Mouse (Mus musculus) cerebellum, postnatal 14 days (tissue): Measurements from ENCODE around the gene Mettl8.

ENCODE experiments used
- DNase-seq, 2 experiments: peaks; one replicate each; pipeline ENCODE4 v3.0.0; 2021; ENCODE audit warnings: mixed read lengths in 2 of 2

The Mettl8 gene

GRCm38 (mm10) chr2:70978271-70978670 is 77.1 kb downstream of the Mettl8 start:
- DNase-seq, result peak in 1 of 2 experiments; percentile 23

- DNase-seq, result no peak
These were observed 80.6 kb downstream of the Mettl8 start for GRCm38 (mm10) chr2:70974769-70975168.

GRCm38 (mm10) chr2:70972795-70973518 is 82.4 kb downstream of the Mettl8 start:
- no peak for DNase-seq

GRCm38 (mm10) chr2:70970158-70970741 is 85.1 kb downstream of the Mettl8 start:
- no peak for DNase-seq

- no peak for DNase-seq
These were observed 87.1 kb downstream of the Mettl8 start for GRCm38 (mm10) chr2:70968305-70968704.

GRCm38 (mm10) chr2:70967216-70967615 is 88.2 kb downstream of the Mettl8 start:
- no peak for DNase-seq

- DNase-seq, result no peak
These were observed 90.6 kb downstream of the Mettl8 start for GRCm38 (mm10) chr2:70964809-70965208.

- no peak for DNase-seq
These were observed 92.5 kb downstream of the Mettl8 start for GRCm38 (mm10) chr2:70962921-70963320.

GRCm38 (mm10) chr2:70961086-70961941 is 94.1 kb downstream of the Mettl8 start:
- no peak for DNase-seq

GRCm38 (mm10) chr2:70960090-70960489 is 95.3 kb downstream of the Mettl8 start:
- DNase-seq, result no peak

GRCm38 (mm10) chr2:70959337-70959736 is 96.0 kb downstream of the Mettl8 start:
- no peak for DNase-seq

- DNase-seq, result no peak
These were observed 96.8 kb downstream of the Mettl8 start for GRCm38 (mm10) chr2:70958536-70958935.

- no peak for DNase-seq
These were observed 101.8 kb downstream of the Mettl8 start for GRCm38 (mm10) chr2:70953616-70954015.

GRCm38 (mm10) chr2:70951944-70952343 is 103.4 kb downstream of the Mettl8 start:
- no peak for DNase-seq

- no peak for DNase-seq
These were observed 110.7 kb downstream of the Mettl8 start for GRCm38 (mm10) chr2:70944511-70945305.

- DNase-seq, result no peak
These were observed 114.6 kb downstream of the Mettl8 start for GRCm38 (mm10) chr2:70940826-70941225.

GRCm38 (mm10) chr2:70938844-70939494 is 116.4 kb downstream of the Mettl8 start:
- no peak for DNase-seq

GRCm38 (mm10) chr2:70934772-70935171 is 120.6 kb downstream of the Mettl8 start:
- DNase-seq, result no peak

- DNase-seq, result no peak
These were observed 121.9 kb downstream of the Mettl8 start for GRCm38 (mm10) chr2:70933516-70933915.

GRCm38 (mm10) chr2:70932965-70933364 is 122.4 kb downstream of the Mettl8 start:
- DNase-seq, result no peak

GRCm38 (mm10) chr2:70930631-70931288 is 124.6 kb downstream of the Mettl8 start:
- DNase-seq, result no peak

GRCm38 (mm10) chr2:70929714-70930113 is 125.7 kb downstream of the Mettl8 start:
- no peak for DNase-seq
